Mouse (Mus musculus): Measurements from ENCODE around the gene Ccdc62. TPM values are rescaled to one million over a fixed set of nuclear protein-coding genes. Genes with fewer than 3 reads are reported as not detected.

Gene Ccdc62
- polyA plus RNA-seq, 2 experiments, result 2.7 to 3.4 TPM

DNA sequence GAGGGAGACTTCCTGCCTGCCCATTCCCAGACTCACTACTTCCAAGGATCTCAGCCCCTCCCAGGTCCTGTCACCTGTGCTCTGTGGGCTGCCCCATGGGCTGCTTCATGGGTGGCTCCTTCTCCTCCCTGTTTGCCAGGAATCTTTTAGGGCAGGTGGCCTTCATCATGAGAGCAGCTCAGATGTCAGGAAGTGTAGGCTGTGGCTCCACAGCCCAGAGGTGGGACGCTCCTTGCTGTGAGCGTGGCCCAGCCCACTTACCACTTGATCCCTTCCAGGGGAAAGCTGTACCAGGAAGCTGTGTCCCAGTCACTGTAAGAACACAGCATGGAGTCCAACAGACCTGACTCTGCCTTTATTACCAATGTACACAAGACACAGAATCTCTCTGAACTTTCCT lies 56.4 kb downstream of the Ccdc62 start:
- DNase-seq (ENCODE audit: low read depth in 3 of 3, low spot score in 3 of 3) (no peak), ATAC-seq (ENCODE audit: insufficient read depth) (no peak)
- Histone ChIP-seq H3K4me3 (ENCODE audit: insufficient read depth in 1 of 2, low read depth in 2 of 2, low read length in 2 of 2) (no peak overlapping the region), H3K4me2 (ENCODE audit: low read depth) (no peak overlapping the region), H3K27ac (no peak overlapping the region), H3K4me1 (replicated peaks; ENCODE audit: control insufficient read depth in 2 of 2, insufficient read depth in 2 of 2, low read length in 1 of 2) (no peaks in the 10 kb centered on the region), H3K9me3 (ENCODE audit: control insufficient read depth, low read length) (no peaks in the 10 kb centered on the region), H3K9ac (replicated peaks) (no peak overlapping the region), H3K36me3 (replicated peaks; ENCODE audit: control insufficient read depth, insufficient read depth, low read depth) (no peaks in the 10 kb centered on the region), H3K27me3 (ENCODE audit: control insufficient read depth, insufficient read depth, low read length) (no peaks in the 10 kb centered on the region)
- TF ChIP-seq CTCF (IDR thresholded peaks at IDR 0.05; ENCODE audit: low read depth), result no peak
- WGBS (ENCODE audit: insufficient replicate concordance), result 68% methylated on average over 2 of the region's 2 CpGs

DNA sequence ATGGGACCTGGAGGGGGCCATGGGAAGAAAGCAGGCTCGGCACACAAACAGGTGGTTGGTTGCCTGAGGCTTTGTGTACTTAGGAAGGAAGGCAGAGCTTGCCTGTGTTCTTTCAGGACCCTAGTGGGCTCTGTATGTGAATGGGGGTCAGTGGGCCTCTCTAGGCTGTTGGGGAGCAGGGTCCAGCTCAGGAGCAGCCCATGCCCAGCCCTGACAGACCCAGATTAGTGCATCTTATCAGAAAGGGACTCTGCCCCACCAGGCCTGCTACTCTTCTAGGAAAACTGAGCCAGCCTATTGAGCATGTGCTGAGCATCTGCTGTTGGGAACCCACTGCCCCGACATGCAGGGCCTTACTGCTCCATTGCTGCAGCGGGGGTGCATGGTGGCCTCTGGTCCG lies 57.0 kb downstream of the Ccdc62 start:
- no peak overlapping the region for H3K4me2 ChIP-seq (ENCODE audit: low read depth)
- 62% methylated on average over 4 of the region's 4 CpGs for WGBS (ENCODE audit: insufficient replicate concordance)
- H3K27ac ChIP-seq, result no peak overlapping the region
- no peaks in the 10 kb centered on the region for H3K27me3 ChIP-seq (ENCODE audit: control insufficient read depth, insufficient read depth, low read length)
- TF ChIP-seq EP300 (IDR thresholded peaks at IDR 0.05; ENCODE audit: low read depth), result no peak
- TF ChIP-seq CTCF (IDR thresholded peaks at IDR 0.05; ENCODE audit: low read depth), result no peak
- H3K36me3 ChIP-seq (replicated peaks; ENCODE audit: control insufficient read depth, insufficient read depth, low read depth), result no peaks in the 10 kb centered on the region
- no peak overlapping the region for H3K4me3 ChIP-seq (ENCODE audit: insufficient read depth in 1 of 2, low read depth in 2 of 2, low read length in 2 of 2)
- no peaks in the 10 kb centered on the region for H3K9me3 ChIP-seq (ENCODE audit: control insufficient read depth, low read length)
- H3K9ac ChIP-seq (replicated peaks), result no peak overlapping the region
- DNase-seq (ENCODE audit: low read depth in 3 of 3, low spot score in 3 of 3), result no peak
- ATAC-seq (ENCODE audit: insufficient read depth), result no peak
- no peaks in the 10 kb centered on the region for H3K4me1 ChIP-seq (replicated peaks; ENCODE audit: control insufficient read depth in 2 of 2, insufficient read depth in 2 of 2, low read length in 1 of 2)

DNA sequence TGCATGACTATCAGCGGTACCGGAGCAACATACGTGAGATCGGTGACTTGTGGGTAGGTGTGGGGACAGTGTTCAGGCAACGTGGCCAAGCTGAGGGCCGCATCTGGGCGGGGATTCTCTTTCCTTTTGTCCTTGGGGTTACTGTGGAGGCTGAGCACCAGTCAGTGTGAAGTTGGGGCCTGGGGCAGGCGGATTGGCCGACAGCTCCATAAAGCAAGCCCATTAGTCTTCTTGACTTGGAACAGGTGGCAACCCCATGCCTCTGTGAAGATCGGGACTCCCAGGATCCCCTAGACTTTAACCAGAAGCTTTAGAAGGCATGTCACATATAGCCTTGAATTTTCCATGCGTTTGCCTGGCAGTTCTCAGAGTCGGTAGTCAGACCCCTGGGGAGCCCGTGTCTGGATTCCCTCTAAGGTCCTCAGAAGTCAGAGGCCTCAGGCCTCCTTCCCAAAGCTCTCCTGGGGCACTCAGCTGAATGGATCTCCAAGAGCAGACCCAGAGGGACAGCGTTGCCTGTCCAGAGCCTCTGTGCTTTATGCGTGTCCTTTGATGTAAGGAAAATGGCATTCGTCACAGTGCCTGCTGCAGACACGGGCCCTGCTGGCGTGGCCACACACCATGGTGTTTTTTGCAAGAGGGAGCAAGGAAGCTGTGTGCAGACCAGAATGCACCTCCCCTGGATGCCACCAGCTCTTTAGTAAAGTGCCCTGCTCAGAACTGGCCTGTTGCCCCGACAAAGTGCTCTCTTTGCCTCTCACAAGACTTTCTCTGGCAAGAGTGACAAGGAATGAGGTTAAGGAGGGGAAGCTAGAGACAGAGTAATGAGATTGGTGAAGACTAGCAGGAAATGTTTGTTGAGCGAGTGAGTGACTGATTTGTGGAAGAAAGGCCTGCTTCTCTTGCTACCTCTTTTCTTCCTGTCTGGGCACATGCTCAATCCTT lies 59.7 kb downstream of the Ccdc62 start:
- ATAC-seq (ENCODE audit: insufficient read depth) (no peak), DNase-seq (ENCODE audit: low read depth in 3 of 3, low spot score in 3 of 3) (no peak)
- no peak overlapping the region for H3K4me3 ChIP-seq (ENCODE audit: insufficient read depth in 1 of 2, low read depth in 2 of 2, low read length in 2 of 2)
- H3K4me1 ChIP-seq (replicated peaks; ENCODE audit: control insufficient read depth in 2 of 2, insufficient read depth in 2 of 2, low read length in 1 of 2), result no peaks in the 10 kb centered on the region
- H3K27ac ChIP-seq, result no peak overlapping the region
- no peak overlapping the region for H3K4me2 ChIP-seq (ENCODE audit: low read depth)
- no peaks in the 10 kb centered on the region for H3K9me3 ChIP-seq (ENCODE audit: control insufficient read depth, low read length)
- no peaks in the 10 kb centered on the region for H3K36me3 ChIP-seq (replicated peaks; ENCODE audit: control insufficient read depth, insufficient read depth, low read depth)
- no peak for TF ChIP-seq EP300 (IDR thresholded peaks at IDR 0.05; ENCODE audit: low read depth)
- no peak for TF ChIP-seq CTCF (IDR thresholded peaks at IDR 0.05; ENCODE audit: low read depth)
- no peaks in the 10 kb centered on the region for H3K27me3 ChIP-seq (ENCODE audit: control insufficient read depth, insufficient read depth, low read length)
- WGBS (ENCODE audit: insufficient replicate concordance), result 71% methylated on average over 20 of the region's 20 CpGs
- H3K9ac ChIP-seq (replicated peaks), result no peak overlapping the region

DNA sequence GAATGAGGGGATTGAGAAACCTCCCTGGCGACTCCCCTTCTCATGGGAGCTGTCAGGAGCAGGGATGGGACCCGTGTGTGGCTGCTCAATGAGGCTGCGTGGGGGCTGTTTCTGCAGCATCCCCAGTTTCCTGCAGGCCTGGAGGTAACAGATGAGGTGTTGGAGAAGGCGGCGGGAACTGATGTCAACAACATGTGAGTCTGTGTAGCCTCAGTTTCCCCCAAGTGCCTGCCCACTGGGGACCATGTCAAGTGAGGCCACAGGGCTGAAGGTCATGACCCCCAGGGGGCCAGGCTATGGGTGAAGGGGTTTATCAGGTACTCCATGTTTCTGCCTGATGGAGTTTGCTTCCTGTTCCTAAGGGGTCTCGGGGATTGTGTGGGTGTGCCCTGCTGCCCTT lies 60.8 kb downstream of the Ccdc62 start:
- H3K27ac ChIP-seq, result no peak overlapping the region
- 65% methylated on average over 6 of the region's 6 CpGs for WGBS (ENCODE audit: insufficient replicate concordance)
- H3K9ac ChIP-seq (replicated peaks), result no peak overlapping the region
- no peaks in the 10 kb centered on the region for H3K9me3 ChIP-seq (ENCODE audit: control insufficient read depth, low read length)
- no peak overlapping the region for H3K4me3 ChIP-seq (ENCODE audit: insufficient read depth in 1 of 2, low read depth in 2 of 2, low read length in 2 of 2)
- TF ChIP-seq CTCF (IDR thresholded peaks at IDR 0.05; ENCODE audit: low read depth) (no peak), EP300 (IDR thresholded peaks at IDR 0.05; ENCODE audit: low read depth) (no peak)
- no peaks in the 10 kb centered on the region for H3K36me3 ChIP-seq (replicated peaks; ENCODE audit: control insufficient read depth, insufficient read depth, low read depth)
- ATAC-seq (ENCODE audit: insufficient read depth), result no peak
- DNase-seq (ENCODE audit: low read depth in 3 of 3, low spot score in 3 of 3), result no peak
- no peaks in the 10 kb centered on the region for H3K27me3 ChIP-seq (ENCODE audit: control insufficient read depth, insufficient read depth, low read length)
- H3K4me1 ChIP-seq (replicated peaks; ENCODE audit: control insufficient read depth in 2 of 2, insufficient read depth in 2 of 2, low read length in 1 of 2), result no peaks in the 10 kb centered on the region
- no peak overlapping the region for H3K4me2 ChIP-seq (ENCODE audit: low read depth)

DNA sequence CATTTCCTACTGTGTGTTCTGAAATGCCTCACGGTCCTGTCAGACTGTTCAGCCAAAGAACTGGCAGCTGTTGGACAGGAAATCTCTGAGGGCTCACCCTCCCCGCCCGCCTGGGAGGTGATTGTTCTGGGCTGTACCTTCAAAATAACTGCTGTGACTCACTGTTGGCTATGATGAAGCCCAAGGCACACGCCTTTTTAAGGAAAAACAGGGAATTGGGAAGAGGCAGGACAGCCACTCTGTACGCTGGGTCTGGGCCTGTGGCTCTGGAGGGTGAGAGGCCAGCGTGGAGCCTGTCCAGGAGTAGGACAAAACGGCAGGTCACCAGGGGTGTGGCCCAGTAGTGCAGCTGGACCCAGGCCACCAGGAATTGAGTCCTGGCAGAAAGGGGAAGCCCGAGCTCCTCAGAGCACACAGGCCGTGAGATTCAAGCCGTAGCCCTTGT lies 61.7 kb downstream of the Ccdc62 start:
- H3K36me3 ChIP-seq (replicated peaks; ENCODE audit: control insufficient read depth, insufficient read depth, low read depth), result no peaks in the 10 kb centered on the region
- ATAC-seq (ENCODE audit: insufficient read depth), result no peak
- TF ChIP-seq CTCF (IDR thresholded peaks at IDR 0.05; ENCODE audit: low read depth) (no peak), EP300 (IDR thresholded peaks at IDR 0.05; ENCODE audit: low read depth) (no peak)
- no peak overlapping the region for H3K4me3 ChIP-seq (ENCODE audit: insufficient read depth in 1 of 2, low read depth in 2 of 2, low read length in 2 of 2)
- no peak overlapping the region for H3K4me2 ChIP-seq (ENCODE audit: low read depth)
- no peaks in the 10 kb centered on the region for H3K27me3 ChIP-seq (ENCODE audit: control insufficient read depth, insufficient read depth, low read length)
- H3K27ac ChIP-seq, result no peak overlapping the region
- DNase-seq (ENCODE audit: low read depth in 3 of 3, low spot score in 3 of 3), result no peak
- H3K9ac ChIP-seq (replicated peaks), result no peak overlapping the region
- H3K4me1 ChIP-seq (replicated peaks; ENCODE audit: control insufficient read depth in 2 of 2, insufficient read depth in 2 of 2, low read length in 1 of 2), result no peaks in the 10 kb centered on the region
- H3K9me3 ChIP-seq (ENCODE audit: control insufficient read depth, low read length), result no peaks in the 10 kb centered on the region
- 60% methylated on average over 10 of the region's 10 CpGs for WGBS (ENCODE audit: insufficient replicate concordance)

Data from liver, embryonic 14.5 days (tissue).